Mouse (Mus musculus): ENCODE data around the gene Pak3. TPM values are rescaled to one million over a fixed set of nuclear protein-coding genes. Genes with fewer than 3 reads are reported as not detected.

Pak3 gene
- total RNA-seq, 1 experiment from 2014 or later, result not detected

- ATAC-seq (replicated peaks; ENCODE audit: low read depth, poor library complexity, severe bottlenecking), result no peak
Observed at GRCm38 (mm10) chrX:143655177-143655492, 136.7 kb downstream of the Pak3 start.

DNA sequence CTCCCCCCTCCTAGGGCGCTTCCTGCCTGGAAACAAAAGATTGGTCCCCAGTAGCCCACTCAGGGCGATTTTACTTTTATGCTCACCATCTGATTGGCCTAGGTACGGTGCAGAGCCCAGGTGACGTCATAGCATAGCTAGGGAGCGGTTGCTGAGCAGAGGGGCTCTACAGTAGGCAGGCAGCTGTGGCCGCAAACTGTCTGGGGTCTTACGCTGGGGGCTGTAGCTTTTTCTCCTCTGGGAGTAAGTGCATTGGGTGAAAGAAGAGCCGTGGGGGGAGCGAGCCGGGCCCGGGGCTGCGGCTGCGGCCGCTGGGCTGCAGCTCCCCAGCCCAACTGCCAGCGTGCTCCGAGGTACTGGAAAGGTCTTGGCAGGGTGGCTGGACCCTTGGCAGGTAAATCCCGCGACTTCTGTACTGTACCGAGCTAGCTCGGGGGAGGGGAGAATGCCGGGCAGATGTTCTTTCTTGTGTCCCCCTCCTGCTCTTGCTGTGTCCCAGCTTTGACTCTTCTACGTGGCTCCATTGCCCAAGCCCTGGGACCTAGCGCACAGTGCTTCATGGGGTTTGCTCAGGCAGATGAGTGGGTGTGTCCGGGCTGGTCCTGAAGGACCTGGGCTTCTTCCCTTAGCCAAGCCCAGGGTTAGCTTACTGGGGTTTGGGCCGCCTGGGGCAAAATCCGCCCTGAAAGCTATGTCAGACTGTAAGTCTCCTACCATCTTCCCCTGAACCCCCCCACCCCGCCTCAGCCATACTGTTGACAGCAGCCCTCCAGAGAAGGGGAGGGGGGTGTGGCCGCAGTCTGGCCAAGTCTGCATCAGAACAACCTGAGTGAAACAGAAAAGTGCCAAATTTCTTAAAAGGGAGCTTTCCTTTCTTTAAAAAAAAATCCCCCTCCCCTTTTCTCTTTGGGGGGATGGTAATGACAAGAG, 146.1 kb downstream of the Pak3 start:
- ATAC-seq (replicated peaks; ENCODE audit: low read depth, poor library complexity, severe bottlenecking), result peak; percentile 98

DNA sequence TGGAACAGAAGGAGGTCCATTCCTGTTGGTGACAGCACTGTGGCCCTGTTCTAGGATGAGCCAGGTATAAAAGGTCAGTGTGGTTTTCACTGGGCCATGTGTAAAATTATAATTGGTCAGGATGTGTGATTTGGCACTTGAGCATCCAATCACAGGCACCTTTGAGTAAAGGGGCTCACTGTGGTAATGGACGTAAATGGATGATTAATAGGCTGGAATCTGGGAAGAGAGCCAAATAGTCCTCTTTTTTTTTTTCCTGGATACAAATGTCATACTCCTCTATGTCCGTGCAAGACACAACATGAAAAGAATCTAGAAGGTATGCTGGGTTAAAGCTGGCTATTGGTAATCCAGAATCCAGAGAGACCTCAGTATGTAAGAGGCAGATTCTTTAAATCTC, 147.4 kb downstream of the Pak3 start:
- ATAC-seq (replicated peaks; ENCODE audit: low read depth, poor library complexity, severe bottlenecking), result no peak

DNA sequence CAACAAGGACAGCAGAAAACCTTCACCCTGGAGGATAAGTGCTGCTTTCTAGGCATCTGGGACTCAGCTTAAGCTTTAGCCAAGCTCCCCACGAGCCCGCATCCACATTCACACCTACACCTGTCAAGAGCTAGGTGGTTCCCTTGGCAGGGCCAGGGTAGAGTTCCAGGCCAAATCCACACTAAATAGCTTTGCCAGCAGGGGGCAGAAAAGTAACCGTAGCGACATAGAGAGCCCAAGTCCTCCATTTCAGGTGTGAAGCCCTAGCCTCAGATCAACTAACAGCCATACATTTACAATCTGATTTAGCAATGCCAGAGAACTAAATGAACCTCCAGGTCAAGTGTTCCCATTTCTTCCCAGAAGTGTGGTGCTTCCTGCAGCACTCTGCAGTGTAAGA, 148.6 kb downstream of the Pak3 start:
- ATAC-seq (replicated peaks; ENCODE audit: low read depth, poor library complexity, severe bottlenecking), result no peak

- 0 out of 2 replicates have a peak, but pooled peaks have one; percentile 53 for ATAC-seq (replicated peaks; ENCODE audit: low read depth, poor library complexity, severe bottlenecking)
Observed at GRCm38 (mm10) chrX:143668242-143668641, 149.9 kb downstream of the Pak3 start.

DNA sequence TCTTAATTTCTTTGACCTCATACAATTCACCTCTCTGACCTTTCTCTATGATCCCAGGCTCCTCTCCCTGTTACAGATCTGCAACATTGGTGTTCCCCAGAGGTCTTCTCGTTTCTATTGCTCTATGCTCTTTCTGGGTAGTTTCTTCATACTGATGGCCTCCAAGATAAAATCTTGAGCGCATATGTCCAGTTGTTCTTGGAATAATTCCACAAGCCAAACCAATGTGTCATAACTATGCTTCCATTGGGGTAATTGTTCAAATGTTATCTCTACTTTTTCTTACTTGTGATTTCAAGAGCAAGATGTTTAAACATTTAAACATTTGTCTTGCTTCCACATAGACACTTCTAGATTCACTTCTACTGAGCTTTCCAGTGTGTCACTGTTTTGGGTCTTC, 160.2 kb downstream of the Pak3 start:
- no peak for ATAC-seq (replicated peaks; ENCODE audit: low read depth, poor library complexity, severe bottlenecking)

GRCm38 (mm10) chrX:143722250-143722649, 203.9 kb downstream of the Pak3 start:
- no peak for ATAC-seq (replicated peaks; ENCODE audit: low read depth, poor library complexity, severe bottlenecking)

GRCm38 (mm10) chrX:143725411-143725810, 207.0 kb downstream of the Pak3 start:
- no peak for ATAC-seq (replicated peaks; ENCODE audit: low read depth, poor library complexity, severe bottlenecking)

DNA sequence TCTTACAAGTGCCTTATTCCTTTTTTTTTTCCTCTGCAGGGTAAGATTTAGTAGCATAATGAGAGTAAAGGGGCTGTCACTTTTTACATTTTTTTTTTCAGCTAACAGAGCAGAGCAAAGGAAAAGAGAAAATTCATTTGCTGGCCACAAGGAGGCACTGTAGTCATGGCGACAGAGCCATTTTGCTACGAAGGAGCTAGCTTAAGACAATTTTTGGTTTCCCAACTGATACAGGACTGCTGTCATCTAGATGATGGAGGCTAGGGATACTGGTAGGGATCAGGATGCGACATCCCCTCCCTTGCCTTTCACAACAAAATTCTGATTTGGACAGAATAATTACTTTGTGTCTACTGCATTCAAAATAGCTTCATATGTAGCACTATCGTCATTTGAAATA, 217.6 kb downstream of the Pak3 start:
- ATAC-seq (replicated peaks; ENCODE audit: low read depth, poor library complexity, severe bottlenecking), result peak; percentile 63; the same call in 1 of the 2 replicates

DNA sequence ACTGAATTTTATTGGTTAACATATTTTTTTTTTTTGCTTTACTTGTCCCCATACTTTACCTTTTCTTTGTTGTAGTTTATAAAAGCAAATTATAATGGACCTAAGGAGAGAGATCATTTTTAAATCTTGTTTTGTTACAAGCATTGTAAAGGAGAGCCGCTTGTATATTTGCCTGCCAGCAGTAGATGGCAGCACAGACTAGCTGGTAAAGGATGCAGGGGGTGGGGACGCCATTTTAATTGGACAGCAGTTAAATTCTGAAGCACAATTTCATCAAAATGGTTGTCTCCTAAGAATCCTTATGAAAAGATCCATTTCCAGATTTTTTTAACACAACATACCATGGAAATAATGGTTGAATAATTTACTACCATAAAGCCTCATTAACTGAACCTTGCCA, 220.8 kb downstream of the Pak3 start:
- ATAC-seq (replicated peaks; ENCODE audit: low read depth, poor library complexity, severe bottlenecking), result peak; percentile 93

DNA sequence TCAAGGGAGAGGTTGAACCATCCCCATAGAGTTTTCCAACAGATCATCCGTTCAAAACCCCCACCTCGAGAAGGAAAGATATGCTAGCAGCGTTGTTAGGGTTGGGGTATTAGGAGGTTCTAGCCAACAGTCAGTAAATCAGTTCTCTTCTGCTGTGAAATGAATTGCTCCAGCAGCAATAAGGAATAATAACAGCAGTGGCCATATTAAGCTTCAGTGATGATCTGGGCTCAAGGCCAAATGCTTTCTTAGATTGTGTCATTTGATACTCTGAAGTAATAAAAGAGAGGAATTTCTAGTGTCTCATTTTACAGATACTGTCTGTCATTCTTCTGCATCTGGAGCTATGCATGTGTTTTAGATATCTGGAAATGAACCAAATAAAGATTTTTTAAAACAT, 244.2 kb downstream of the Pak3 start:
- no peak for ATAC-seq (replicated peaks; ENCODE audit: low read depth, poor library complexity, severe bottlenecking)

- no peak for ATAC-seq (replicated peaks; ENCODE audit: low read depth, poor library complexity, severe bottlenecking)
Observed at GRCm38 (mm10) chrX:143815948-143816347, 297.6 kb downstream of the Pak3 start.

- ATAC-seq (replicated peaks; ENCODE audit: low read depth, poor library complexity, severe bottlenecking), result no peak
Observed at GRCm38 (mm10) chrX:143818961-143819360, 300.6 kb downstream of the Pak3 start.

GRCm38 (mm10) chrX:143826521-143826920, 308.1 kb downstream of the Pak3 start:
- 0 out of 2 replicates have a peak, but pooled peaks have one; percentile 32 for ATAC-seq (replicated peaks; ENCODE audit: low read depth, poor library complexity, severe bottlenecking)

GRCm38 (mm10) chrX:143827212-143827611, 308.8 kb downstream of the Pak3 start, which contains the start of gene Capn6:
TSS of gene Capn6 (minus strand) at chrX:143827414.
- no peak for ATAC-seq (replicated peaks; ENCODE audit: low read depth, poor library complexity, severe bottlenecking)

DNA sequence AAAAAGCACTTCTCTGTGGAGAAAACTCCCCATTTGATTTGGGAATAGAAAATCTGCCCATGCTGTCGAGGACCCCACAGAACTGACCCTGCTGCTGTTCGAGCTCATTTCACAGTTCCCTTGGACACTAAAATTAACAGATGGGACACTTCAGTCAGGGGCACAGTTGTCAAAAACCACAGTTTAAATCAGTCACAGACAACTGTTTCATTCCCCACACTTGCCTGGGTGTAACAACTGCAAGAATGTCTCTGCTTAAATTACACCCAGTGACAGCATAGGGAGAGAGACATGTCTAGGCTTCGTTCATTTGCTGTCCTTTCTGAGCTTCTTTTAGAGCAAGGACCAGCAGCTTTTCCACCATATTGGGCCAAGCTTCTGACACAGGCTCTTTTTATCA, 328.2 kb downstream of the Pak3 start:
- no peak for ATAC-seq (replicated peaks; ENCODE audit: low read depth, poor library complexity, severe bottlenecking)

Other genes with a start within 250 kb of the Pak3 start
- gene Chrdl1, start 124.3 kb upstream of the Pak3 start, total RNA-seq (2017), result 0.37 and 0.44 TPM in 2 replicates